Mouse (Mus musculus) hindbrain, postnatal 0 days (tissue): ENCODE results near the gene Gm3233. TPM values are rescaled to one million over a fixed set of nuclear protein-coding genes. Genes with fewer than 3 reads are reported as not detected.
A peak's percentile ranks its signal among the peaks of the same experiment; 100 is the strongest.
"Not testable (repeated sequence)": the region's sequence is repeated elsewhere in the genome, so short reads cannot be mapped to it uniquely, and the experiment has no call there.

Source experiments
- ATAC-seq: fragments of 200-750 bp; cut with Nextera tagmentation; 2 replicates; pipeline ENCODE4 v1.8.0; 2017; ENCODE audit warnings: mild to moderate bottlenecking, moderate TSS enrichment, moderate library complexity
- DNase-seq: peaks from one replicate; pipeline ENCODE4 v3.0.0-alpha.2; 2015; ENCODE audit warnings: low spot score
- H3K27ac ChIP-seq: fragments of 300-500 bp; sonication (generic); 2 replicates; pipeline ENCODE4 v1.5.1; 2014; ENCODE audit warnings: mild to moderate bottlenecking
- H3K27me3 ChIP-seq: fragments of 300-500 bp; sonication (generic); 2 replicates; pipeline ENCODE4 v1.6.1; 2014; ENCODE audit warnings: low read length, mixed read lengths; ENCODE audit not compliant: insufficient read depth
- H3K36me3 ChIP-seq: fragments of 300-500 bp; sonication (generic); 2 replicates; pipeline ENCODE4 v1.6.1; 2014; ENCODE audit warnings: low read length, mixed read lengths; ENCODE audit not compliant: insufficient read depth
- H3K4me1 ChIP-seq: fragments of 300-500 bp; sonication (generic); 2 replicates; pipeline ENCODE4 v1.6.1; 2014; ENCODE audit warnings: antibody characterized with exemption, low read length, mixed read lengths; ENCODE audit not compliant: insufficient read depth
- H3K4me2 ChIP-seq: fragments of 300-500 bp; sonication (generic); 2 replicates; pipeline ENCODE4 v1.6.1; 2014; ENCODE audit warnings: low read depth, mild to moderate bottlenecking, low read length, moderate library complexity, mixed read lengths
- H3K4me3 ChIP-seq: fragments of 300-500 bp; sonication (generic); 2 replicates; pipeline ENCODE4 v1.5.1; 2014; ENCODE audit warnings: low read length
- H3K9ac ChIP-seq: fragments of 300-500 bp; sonication (generic); replicated peaks from 2 replicates; pipeline ENCODE4 v1.6.1; 2014; ENCODE audit warnings: mild to moderate bottlenecking, low read length, moderate library complexity, mixed read lengths
- H3K9me3 ChIP-seq: fragments of 300-500 bp; sonication (generic); 2 replicates; pipeline ENCODE4 v1.6.1; 2016; ENCODE audit warnings: low read length, mixed read lengths
- CTCF ChIP-seq: IDR thresholded peaks from 2 replicates; pipeline ENCODE4 v1.5.1; 2016; ENCODE audit warnings: antibody characterized with exemption, control low read depth, low read depth
- WGBS: fragments of 180-500 bp; shearing (Covaris S2); extraction: QIAGEN DNeasy Blood & Tissue Kit; methylation state at CpG from one replicate; pipeline ENCODE4 v1.1.7; 2014; 5-methylcytosine and 5-hydroxymethylcytosine counted together
- polyA plus RNA-seq: library from polyadenylated mRNA; unstranded; fragments of >200 nt; fragmentation: Nextera tagmentation; extraction: Ambion mirVana; gene quantifications from 2 replicates; pipeline ENCODE4 v1.2.1, GENCODE M21; 2015
- total RNA-seq: library from RNA; depleted of rRNA; stranded (reverse); fragments of >200 nt; gene quantifications from 2 replicates; pipeline ENCODE4 v1.2.3, GENCODE M21; 2014

Gene Gm3233
- total and polyA plus RNA-seq, 2 experiments from 2014 or later: not detected

- TF ChIP-seq CTCF: no peak
- Histone ChIP-seq H3K4me1 (no peaks in the 10 kb centered on the region), H3K4me2 (no peak overlapping the region), H3K9me3 (no peaks in the 10 kb centered on the region), H3K27ac (no peak overlapping the region), H3K27me3 (no peaks in the 10 kb centered on the region), H3K4me3 (no peak overlapping the region), H3K9ac (no peak overlapping the region), H3K36me3 (no peaks in the 10 kb centered on the region)
- WGBS: 92% methylated on average over 4 of the region's 4 CpGs
- ATAC-seq (no peak), DNase-seq (no peak)
These were observed 20.6 kb downstream of the Gm3233 start for GRCm38 (mm10) chr10:77738929-77739328.

GRCm38 (mm10) chr10:77735928-77736327 is 23.6 kb downstream of the Gm3233 start:
- TF ChIP-seq CTCF: no peak
- DNase-seq: no peak
- Histone ChIP-seq H3K4me2 (no peak overlapping the region), H3K9ac (no peak overlapping the region), H3K4me1 (no peaks in the 10 kb centered on the region), H3K4me3 (no peak overlapping the region), H3K27ac (no peak overlapping the region), H3K9me3 (no peaks in the 10 kb centered on the region), H3K27me3 (no peaks in the 10 kb centered on the region), H3K36me3 (no peaks in the 10 kb centered on the region)
- ATAC-seq: no peak
- WGBS: 95% methylated on average over 1 of the region's 1 CpGs

GRCm38 (mm10) chr10:77729241-77729640 is 30.2 kb downstream of the Gm3233 start:
- no peaks in the 10 kb centered on the region for H3K4me1 ChIP-seq
- TF ChIP-seq CTCF: peak; percentile 34
- H3K36me3 ChIP-seq: no peaks in the 10 kb centered on the region
- no peaks in the 10 kb centered on the region for H3K9me3 ChIP-seq
- ATAC-seq (no peak), DNase-seq (no peak)
- no peak overlapping the region for H3K4me2 ChIP-seq
- no peak overlapping the region for H3K27ac ChIP-seq
- WGBS: 55% methylated on average over 4 of the region's 4 CpGs
- H3K27me3 ChIP-seq: no peaks in the 10 kb centered on the region
- H3K9ac ChIP-seq: no peak overlapping the region
- no peak overlapping the region for H3K4me3 ChIP-seq

GRCm38 (mm10) chr10:77728280-77728679 is 31.2 kb downstream of the Gm3233 start:
- peak; percentile 28 for TF ChIP-seq CTCF
- no peak overlapping the region for H3K9ac ChIP-seq

GRCm38 (mm10) chr10:77726186-77726585 is 33.3 kb downstream of the Gm3233 start, which contains the start of gene Gm10100:
Gm10100 (plus strand) TSS chr10:77726486.
- Histone ChIP-seq H3K4me1 (no peaks in the 10 kb centered on the region), H3K4me3 (no peak within 1 kb of the TSS), H3K9me3 (no peaks in the 10 kb centered on the region), H3K36me3 (no peaks in the 10 kb centered on the region), H3K27me3 (no peaks in the 10 kb centered on the region), H3K4me2 (no peak within 1 kb of the TSS), H3K9ac (no peak within 1 kb of the TSS), H3K27ac (no peak within 1 kb of the TSS)
- TF ChIP-seq CTCF: no peak
- 22% methylated on average over 3 of the region's 3 CpGs for WGBS
- DNase-seq (no peak), ATAC-seq (no peak)

More at GRCm38 (mm10) chr10:77728280-77728679, 31.2 kb downstream of the Gm3233 start:
- no peak overlapping the region for H3K4me2 ChIP-seq
- H3K27ac ChIP-seq: no peak overlapping the region
- no peaks in the 10 kb centered on the region for H3K36me3 ChIP-seq
- ATAC-seq (no peak), DNase-seq (no peak)
- no peaks in the 10 kb centered on the region for H3K9me3 ChIP-seq
- WGBS: 68% methylated on average over 4 of the region's 4 CpGs
- H3K4me1 ChIP-seq: no peaks in the 10 kb centered on the region
- no peaks in the 10 kb centered on the region for H3K27me3 ChIP-seq
- H3K4me3 ChIP-seq: no peak overlapping the region

GRCm38 (mm10) chr10:77724855-77725254 is 34.6 kb downstream of the Gm3233 start:
- no peak for ATAC-seq
- Histone ChIP-seq H3K9ac (no peak overlapping the region), H3K27me3 (no peaks in the 10 kb centered on the region), H3K9me3 (0 out of 2 replicates have a peak, but pooled peaks cover 2% of the 10 kb centered on the region), H3K4me2 (no peak overlapping the region), H3K4me3 (no peak overlapping the region), H3K27ac (no peak overlapping the region), H3K4me1 (no peaks in the 10 kb centered on the region), H3K36me3 (no peaks in the 10 kb centered on the region)
- no peak for TF ChIP-seq CTCF
- WGBS: 76% methylated on average over 8 of the region's 8 CpGs
- DNase-seq: no peak

- not testable (repeated sequence) for H3K9me3 ChIP-seq, H3K4me3 ChIP-seq, DNase-seq, H3K36me3 ChIP-seq, ATAC-seq, H3K27ac ChIP-seq, H3K9ac ChIP-seq, H3K4me2 ChIP-seq, H3K4me1 ChIP-seq, H3K27me3 ChIP-seq
- WGBS: 89% methylated on average over 1 of the region's 1 CpGs
These were observed 39.2 kb downstream of the Gm3233 start, which contains the start of gene Krtap12-1 for GRCm38 (mm10) chr10:77720299-77720698. Krtap12-1 (plus strand) TSS chr10:77720599.
